Mouse (Mus musculus): ENCODE measurements at regions not wholly inside any gene's neighbourhood (a gene's known extent, or its start where the extent isn't known, plus 50 kb on each side); places are given as distances from the start of the nearest gene placed in this dataset.

GRCm38 (mm10) chr7:73317574-73317973 is 57.7 kb upstream of the Rgma start:
- no peak for DNase-seq (ENCODE audit: low read depth, low spot score)

GRCm38 (mm10) chr7:73319004-73319403 is 56.3 kb upstream of the Rgma start:
- DNase-seq (ENCODE audit: low read depth, low spot score) = no peak

GRCm38 (mm10) chr7:73319994-73320393 is 55.3 kb upstream of the Rgma start:
- no peak for DNase-seq (ENCODE audit: low read depth, low spot score)

- DNase-seq (ENCODE audit: low read depth, low spot score) = no peak
Measured at GRCm38 (mm10) chr7:73322466-73323151, 52.7 kb upstream of the Rgma start.

- no peak for DNase-seq (ENCODE audit: low read depth, low spot score)
Measured at GRCm38 (mm10) chr7:73323556-73323955, 51.8 kb upstream of the Rgma start.

- DNase-seq (ENCODE audit: low read depth, low spot score) = no peak
Measured at GRCm38 (mm10) chr7:73325503-73325902, 49.8 kb upstream of the Rgma start.

All from mesoderm, embryonic 11.5 days (tissue).